Mouse (Mus musculus): ENCODE data around the gene Itpr1.

DNA sequence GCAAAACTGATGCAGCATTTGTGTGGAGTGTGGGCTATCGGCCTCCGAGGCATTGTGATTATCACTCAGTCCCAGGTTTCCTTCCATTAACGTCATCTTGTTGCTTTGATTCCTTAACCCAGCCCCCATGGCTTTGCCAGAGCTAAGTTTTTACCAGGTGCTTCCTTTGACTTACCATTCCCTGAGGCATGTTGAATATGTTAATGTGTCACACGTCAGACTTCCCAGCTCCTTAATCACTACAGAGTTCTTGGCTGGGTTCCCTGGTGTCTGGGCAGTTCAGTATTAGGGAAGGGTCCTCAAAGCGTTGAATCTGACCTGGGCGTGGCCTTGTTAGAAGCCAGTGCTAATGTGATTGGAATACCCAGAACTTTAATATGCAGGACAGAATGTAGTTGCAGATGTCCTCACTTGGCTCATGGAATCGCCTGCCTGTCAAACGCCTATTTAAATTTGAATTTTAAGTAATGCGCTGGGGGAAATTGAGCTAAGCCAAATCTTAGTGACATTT, 23.6 kb downstream of the Itpr1 start:
- TF ChIP-seq POLR2A (IDR thresholded peaks at IDR 0.05; ENCODE audit: borderline replicate concordance, extremely low read depth, low read depth, low read length) (no peak), CTCF (IDR thresholded peaks at IDR 0.05; ENCODE audit: insufficient read depth, low read length) (no peak)

All from lung, adult 2 months (tissue).